Mouse (Mus musculus) NIH3T3 (cell line): Measurements from ENCODE around the gene Gtsf1l.

Experiments used
- DNase-seq: peaks from one replicate; pipeline ENCODE4 v3.0.0-alpha.2; 2012; ENCODE audit warnings: low read depth

Gene Gtsf1l

GRCm38 (mm10) chr2:163052101-163052500 lies 35.6 kb downstream of the Gtsf1l start:
- no peak for DNase-seq

GRCm38 (mm10) chr2:163051691-163052090 lies 36.0 kb downstream of the Gtsf1l start:
- no peak for DNase-seq

GRCm38 (mm10) chr2:163049116-163049515 lies 38.5 kb downstream of the Gtsf1l start:
- DNase-seq = no peak

- peak; percentile 78 for DNase-seq
Observed at GRCm38 (mm10) chr2:163048125-163048524, 39.5 kb downstream of the Gtsf1l start.

GRCm38 (mm10) chr2:163039940-163040339 lies 47.7 kb downstream of the Gtsf1l start:
- DNase-seq = no peak
